Mouse (Mus musculus) spleen, postnatal 14 days (tissue): Measurements from ENCODE around the gene Dad1.
"Not testable (repeated sequence)": the region's sequence is repeated elsewhere in the genome, so short reads cannot be mapped to it uniquely, and the experiment has no call there.

Source experiments
- DNase-seq, 2 experiments: peaks; one replicate each; pipeline ENCODE4 v3.0.0; 2021 to 2022; ENCODE audit warnings: low spot score in 2 of 2

The Dad1 gene

GRCm38 (mm10) chr14:54246232-54246631 is 7.7 kb downstream of the Dad1 start:
- no peak for DNase-seq

GRCm38 (mm10) chr14:54244183-54244582 is 9.7 kb downstream of the Dad1 start:
- DNase-seq = no peak

- no peak for DNase-seq
Observed at GRCm38 (mm10) chr14:54240542-54240941, 13.4 kb downstream of the Dad1 start.

GRCm38 (mm10) chr14:54239002-54239736 is 14.7 kb downstream of the Dad1 start:
- peak; percentile 73 to 87 for DNase-seq

GRCm38 (mm10) chr14:54236881-54237280 is 17.0 kb downstream of the Dad1 start:
- no peak for DNase-seq

- no peak for DNase-seq
Observed at GRCm38 (mm10) chr14:54235825-54236540, 17.9 kb downstream of the Dad1 start.

GRCm38 (mm10) chr14:54234231-54235040 is 19.5 kb downstream of the Dad1 start:
- no peak for DNase-seq

GRCm38 (mm10) chr14:54233559-54234143 is 20.3 kb downstream of the Dad1 start:
- DNase-seq = no peak

- peak; percentile 41 to 54 for DNase-seq
Observed at GRCm38 (mm10) chr14:54232811-54233558, 20.9 kb downstream of the Dad1 start.

- DNase-seq = no peak
Observed at GRCm38 (mm10) chr14:54232143-54232542, 21.8 kb downstream of the Dad1 start.

GRCm38 (mm10) chr14:54231176-54231956 is 22.5 kb downstream of the Dad1 start:
- no peak for DNase-seq

- DNase-seq = no peak
Observed at GRCm38 (mm10) chr14:54230638-54231150, 23.2 kb downstream of the Dad1 start.

- not testable (repeated sequence) for DNase-seq
Observed at GRCm38 (mm10) chr14:54229849-54230248, 24.1 kb downstream of the Dad1 start.

- DNase-seq = no peak
Observed at GRCm38 (mm10) chr14:54228933-54229713, 24.8 kb downstream of the Dad1 start.

- no peak for DNase-seq
Observed at GRCm38 (mm10) chr14:54228501-54228900, 25.4 kb downstream of the Dad1 start.

- peak; percentile 53 to 68 for DNase-seq
Observed at GRCm38 (mm10) chr14:54227911-54228451, 25.9 kb downstream of the Dad1 start.

GRCm38 (mm10) chr14:54226911-54227811 is 26.7 kb downstream of the Dad1 start:
- DNase-seq = peak; percentile 61 to 63

GRCm38 (mm10) chr14:54225725-54226124 is 28.2 kb downstream of the Dad1 start:
- DNase-seq = no peak
